Mouse (Mus musculus) c-Kit-positive CD71-negative TER-119-negative erythroid progenitor cells, embryonic 14.5 days (primary cell): Measurements from ENCODE around the gene Fkbp2.

Experiments used
- DNase-seq: peaks from one replicate; pipeline ENCODE4 v3.0.0-alpha.2; 2013; ENCODE audit warnings: low read depth

Fkbp2 gene

GRCm38 (mm10) chr19:6980381-6981093, at the start of gene Fkbp2:
Gene Fkbp2, minus strand, starts transcription at chr19:6980501.
- peak; percentile 98 for DNase-seq

- DNase-seq = no peak
These were observed 49.2 kb upstream of the Fkbp2 start for GRCm38 (mm10) chr19:7029531-7029930.

GRCm38 (mm10) chr19:7020224-7020641, 39.9 kb upstream of the Fkbp2 start:
- peak; percentile 67 for DNase-seq

- peak; percentile 68 for DNase-seq
These were observed 38.9 kb upstream of the Fkbp2 start, which contains the start of gene Fermt3 for GRCm38 (mm10) chr19:7019191-7019590. Gene Fermt3, minus strand, starts transcription at chr19:7019469.

GRCm38 (mm10) chr19:7018546-7018945, 38.2 kb upstream of the Fkbp2 start:
- DNase-seq = no peak

GRCm38 (mm10) chr19:7017541-7018457, 37.5 kb upstream of the Fkbp2 start:
- DNase-seq = peak; percentile 70

GRCm38 (mm10) chr19:7014481-7015135, 34.3 kb upstream of the Fkbp2 start:
- DNase-seq = no peak

GRCm38 (mm10) chr19:7013984-7014383, 33.7 kb upstream of the Fkbp2 start:
- no peak for DNase-seq

GRCm38 (mm10) chr19:7012426-7012825, 32.1 kb upstream of the Fkbp2 start:
- no peak for DNase-seq

GRCm38 (mm10) chr19:7006892-7007593, 26.7 kb upstream of the Fkbp2 start:
- no peak for DNase-seq

- no peak for DNase-seq
These were observed 19.2 kb upstream of the Fkbp2 start for GRCm38 (mm10) chr19:6999360-7000063.

- no peak for DNase-seq
These were observed 17.5 kb upstream of the Fkbp2 start for GRCm38 (mm10) chr19:6997721-6998290.

GRCm38 (mm10) chr19:6996006-6996405, 15.7 kb upstream of the Fkbp2 start, which contains the start of the genes Nudt22 and Trpt1:
Gene Nudt22, minus strand, starts transcription at chr19:6996117.
Gene Trpt1, plus strand, starts transcription at chr19:6996131.
- DNase-seq = peak; percentile 76

GRCm38 (mm10) chr19:6995255-6995991, 15.1 kb upstream of the Fkbp2 start:
- no peak for DNase-seq

- DNase-seq = no peak
These were observed 14.2 kb upstream of the Fkbp2 start for GRCm38 (mm10) chr19:6994489-6994888.

- DNase-seq = no peak
These were observed 13.7 kb upstream of the Fkbp2 start for GRCm38 (mm10) chr19:6994002-6994401.

- no peak for DNase-seq
These were observed 12.9 kb upstream of the Fkbp2 start for GRCm38 (mm10) chr19:6993011-6993770.

GRCm38 (mm10) chr19:6992011-6992858, 11.9 kb upstream of the Fkbp2 start, which contains the start of gene Dnajc4:
Gene Dnajc4, minus strand, starts transcription at chr19:6992572.
- DNase-seq = peak; percentile 98
